In the genomic region with DNA sequence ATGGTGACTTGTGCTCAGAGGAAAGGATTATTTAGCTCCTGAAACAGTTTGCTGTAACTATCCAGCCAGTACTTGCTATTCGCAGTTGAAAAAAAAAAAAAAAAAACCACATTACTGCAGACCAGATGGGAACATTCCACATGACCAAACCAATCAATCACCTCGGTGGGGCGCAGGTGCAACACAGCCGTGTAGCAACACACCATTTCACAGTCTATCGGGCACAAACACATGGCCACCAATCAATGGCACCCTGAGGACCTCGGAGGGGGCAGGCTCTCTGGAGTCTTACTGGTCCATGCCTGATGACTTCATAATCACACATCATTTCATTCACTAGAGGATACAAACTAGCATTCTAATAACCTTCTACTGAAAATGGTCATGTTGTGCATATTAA, we compare ENCODE assay signal across 8 mouse cellular contexts.
DNase-seq lines count a peak whose midpoint lies in the region; ATAC-seq and TF ChIP-seq lines count a peak whose summit lies in the region.

No protein-coding gene starts in this region.

- peaks cover 5% of the 10 kb centered on the region for H3K36me3 ChIP-seq in G1E (replicated peaks)
- no peaks in the 10 kb centered on the region for H3K36me3 ChIP-seq in hindbrain, embryonic 15.5 days
- H3K36me3 ChIP-seq in midbrain, embryonic 14.5 days (ENCODE audit: control insufficient read depth, insufficient read depth, low read length), result no peaks in the 10 kb centered on the region
- no peaks in the 10 kb centered on the region for H3K36me3 ChIP-seq in heart, embryonic 12.5 days

- H3K4me2 ChIP-seq in hindbrain, embryonic 15.5 days, result peak overlapping the region; percentile 37
- H3K4me2 ChIP-seq in midbrain, embryonic 14.5 days (ENCODE audit: low read length), result peak overlapping the region; percentile 34
- H3K4me2 ChIP-seq in heart, embryonic 12.5 days, result no peak overlapping the region

- no peak overlapping the region for H3K9ac ChIP-seq in hindbrain, embryonic 15.5 days
- no peak overlapping the region for H3K9ac ChIP-seq in midbrain, embryonic 14.5 days (replicated peaks; ENCODE audit: low read length)
- no peak overlapping the region for H3K9ac ChIP-seq in heart, embryonic 12.5 days

- no peaks in the 10 kb centered on the region for H3K27me3 ChIP-seq in G1E (ENCODE audit: insufficient read depth, low read length)
- no peaks in the 10 kb centered on the region for H3K27me3 ChIP-seq in hindbrain, embryonic 15.5 days
- no peaks in the 10 kb centered on the region for H3K27me3 ChIP-seq in midbrain, embryonic 14.5 days (ENCODE audit: control insufficient read depth, insufficient read depth, low read length)
- H3K27me3 ChIP-seq in heart, embryonic 12.5 days (replicated peaks), result no peaks in the 10 kb centered on the region

- peaks cover 17% of the 10 kb centered on the region for H3K4me1 ChIP-seq in G1E (ENCODE audit: insufficient read depth, low read depth, low read length)
- peaks cover 41% of the 10 kb centered on the region for H3K4me1 ChIP-seq in hindbrain, embryonic 15.5 days (replicated peaks)
- peaks cover 25% of the 10 kb centered on the region for H3K4me1 ChIP-seq in midbrain, embryonic 14.5 days (ENCODE audit: control insufficient read depth, insufficient read depth, low read length)
- peaks cover 7% of the 10 kb centered on the region for H3K4me1 ChIP-seq in heart, embryonic 12.5 days (replicated peaks)

- no peak overlapping the region for H3K4me3 ChIP-seq in G1E (ENCODE audit: low read depth, low read length)
- H3K4me3 ChIP-seq in hindbrain, embryonic 15.5 days, result no peak overlapping the region
- H3K4me3 ChIP-seq in midbrain, embryonic 14.5 days (replicated peaks; ENCODE audit: low read depth, low read length), result no peak overlapping the region
- H3K4me3 ChIP-seq in heart, embryonic 12.5 days, result no peak overlapping the region

- no peak for DNase-seq in frontal cortex, postnatal 36 days (ENCODE audit: low spot score in 2 of 2)
- DNase-seq in G1E (ENCODE audit: low spot score), result no peak
- peak; percentile 83 for DNase-seq in embryo, embryonic 11 days
- peak; percentile 84 for DNase-seq in midbrain, embryonic 14.5 days
- DNase-seq in ovary, postnatal 14 days (ENCODE audit: low spot score), result no peak

- WGBS in hindbrain, embryonic 15.5 days, result 5% methylated on average over 6 of the region's 6 CpGs
- 5% methylated on average over 6 of the region's 6 CpGs for WGBS in midbrain, embryonic 14.5 days
- WGBS in heart, embryonic 12.5 days, result 80% methylated on average over 6 of the region's 6 CpGs

- TF ChIP-seq CTCF in G1E (IDR thresholded peaks at IDR 0.05; ENCODE audit: low read depth, low read length), result no peak

- H3K9me3 ChIP-seq in G1E (replicated peaks), result no peaks in the 10 kb centered on the region
- no peaks in the 10 kb centered on the region for H3K9me3 ChIP-seq in hindbrain, embryonic 15.5 days
- H3K9me3 ChIP-seq in midbrain, embryonic 14.5 days (ENCODE audit: control insufficient read depth, low read length), result no peaks in the 10 kb centered on the region
- no peaks in the 10 kb centered on the region for H3K9me3 ChIP-seq in heart, embryonic 12.5 days (replicated peaks)

- H3K27ac ChIP-seq in hindbrain, embryonic 15.5 days (replicated peaks), result peak overlapping the region; percentile 75
- H3K27ac ChIP-seq in midbrain, embryonic 14.5 days (replicated peaks; ENCODE audit: low read depth, low read length), result peak overlapping the region; percentile 67; the same call in 1 of the 2 replicates
- H3K27ac ChIP-seq in heart, embryonic 12.5 days (ENCODE audit: poor library complexity, severe bottlenecking), result no peak overlapping the region

- ATAC-seq in frontal cortex, adult (ENCODE audit: low TSS enrichment), result peak; percentile 38
- peak; percentile 22; the same call in 1 of the 2 replicates for ATAC-seq in G1E (ENCODE audit: extremely low read depth, insufficient number of reproducible peaks, low FRiP score, poor library complexity, severe bottlenecking)
- peak; percentile 95 for ATAC-seq in hindbrain, embryonic 15.5 days (ENCODE audit: low FRiP score, low read depth)
- ATAC-seq in midbrain, embryonic 14.5 days (ENCODE audit: low FRiP score, low TSS enrichment), result peak; percentile 93
- ATAC-seq in heart, embryonic 12.5 days (ENCODE audit: insufficient number of reproducible peaks, low FRiP score), result no peak

Comparison
In these comparisons a context has a peak if more than half of its experiments do, and no peak if none do; other contexts are left out.
1. DNase-seq: peak in embryo, embryonic 11 days (single experiment) and midbrain, embryonic 14.5 days (single experiment); none in frontal cortex, postnatal 36 days (0 of 2), G1E (single experiment) and ovary, postnatal 14 days (single experiment).